Mouse (Mus musculus): ENCODE measurements around the gene Gad2.

DNA sequence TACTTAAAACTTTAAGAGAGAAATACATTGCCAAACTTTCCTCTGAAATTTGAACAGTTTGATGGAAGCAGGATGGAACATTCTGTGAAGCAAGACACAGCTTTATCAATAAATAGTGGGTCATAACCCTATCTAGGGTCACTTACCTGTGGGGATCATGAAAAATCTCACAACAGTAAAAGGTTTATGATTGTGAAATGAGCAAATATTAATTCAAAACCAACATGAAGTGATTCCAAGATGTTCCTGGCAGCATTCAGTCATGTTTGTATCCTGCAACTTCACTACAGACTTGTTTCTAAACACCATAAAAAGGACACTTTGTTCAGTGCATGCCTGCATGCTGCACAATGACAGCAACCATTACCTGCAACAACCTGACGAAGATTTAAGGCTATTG lies 41.7 kb downstream of the Gad2 start:
- TF ChIP-seq CTCF (conservative IDR thresholded peaks at IDR 0.05 in 1 of 2, IDR thresholded peaks at IDR 0.05 in 1 of 2; ENCODE audit: low read depth in 2 of 2, low read length in 2 of 2) = no peak
- no peak for TF ChIP-seq EP300 (IDR thresholded peaks at IDR 0.05; ENCODE audit: low read length)
- no peak for TF ChIP-seq UBTF (IDR thresholded peaks at IDR 0.05; ENCODE audit: low read depth, low read length)
- TF ChIP-seq ZMIZ1 (IDR thresholded peaks at IDR 0.05; ENCODE audit: low read depth, low read length) = no peak
- TF ChIP-seq POLR2A (IDR thresholded peaks at IDR 0.05; ENCODE audit: low read depth, low read length) = no peak
- no peak for TF ChIP-seq CHD2 (IDR thresholded peaks at IDR 0.05; ENCODE audit: low read length)
- TF ChIP-seq POLR2AphosphoS2 (IDR thresholded peaks at IDR 0.05; ENCODE audit: low read depth, low read length) = no peak
- no peak for TF ChIP-seq HCFC1 (IDR thresholded peaks at IDR 0.05; ENCODE audit: low read depth, low read length)
- TF ChIP-seq TCF12 (IDR thresholded peaks at IDR 0.05; ENCODE audit: low read depth, low read length) = no peak
- no peak for TF ChIP-seq USF1 (IDR thresholded peaks at IDR 0.05; ENCODE audit: low read depth, low read length)
- TF ChIP-seq MEF2A (IDR thresholded peaks at IDR 0.05; ENCODE audit: borderline replicate concordance, low read depth, low read length) = no peak
- no peak for TF ChIP-seq RCOR1 (conservative IDR thresholded peaks at IDR 0.05; ENCODE audit: low read depth, low read length)
- TF ChIP-seq MAFK (IDR thresholded peaks at IDR 0.05; ENCODE audit: insufficient replicate concordance, low read length) = no peak

Data from CH12.LX (cell line).